Mouse (Mus musculus) stomach, embryonic 14.5 days (tissue): ENCODE measurements around the gene Lipe. TPM values are rescaled to one million over a fixed set of nuclear protein-coding genes. Genes with fewer than 3 reads are reported as not detected.

Experiments
- ATAC-seq: fragments of 200-750 bp; cut with Nextera tagmentation; 2 replicates; pipeline ENCODE4 v1.8.0; 2017; ENCODE audit warnings: low read depth, moderate TSS enrichment; ENCODE audit not compliant: insufficient number of reproducible peaks, insufficient read depth, low FRiP score
- H3K27ac ChIP-seq: fragments of 300-500 bp; sonication (generic); 2 replicates; pipeline ENCODE4 v1.5.1; 2014; ENCODE audit warnings: mild to moderate bottlenecking, low read length, moderate library complexity, mixed read lengths
- H3K27me3 ChIP-seq: fragments of 300-500 bp; sonication (generic); 2 replicates; pipeline ENCODE4 v1.6.1; 2014; ENCODE audit warnings: low read length, control low read depth, mixed read lengths; ENCODE audit not compliant: control insufficient read depth, insufficient read depth
- H3K36me3 ChIP-seq: fragments of 300-500 bp; sonication (generic); 2 replicates; pipeline ENCODE4 v1.6.1; 2014; ENCODE audit warnings: mild to moderate bottlenecking, control low read depth, low read length, moderate library complexity, mixed read lengths; ENCODE audit not compliant: control insufficient read depth, insufficient read depth
- H3K4me1 ChIP-seq: fragments of 300-500 bp; sonication (generic); 2 replicates; pipeline ENCODE4 v1.6.1; 2014; ENCODE audit warnings: low read length, control low read depth, mixed read lengths; ENCODE audit not compliant: control insufficient read depth, insufficient read depth
- H3K4me2 ChIP-seq: fragments of 300-500 bp; sonication (generic); replicated peaks from 2 replicates; pipeline ENCODE4 v1.6.1; 2014; ENCODE audit warnings: low read depth, low read length, control low read depth
- H3K4me3 ChIP-seq: fragments of 300-500 bp; sonication (generic); 2 replicates; pipeline ENCODE4 v1.5.1; 2014; ENCODE audit warnings: low read depth, low read length, control low read depth
- H3K9ac ChIP-seq: fragments of 300-500 bp; sonication (generic); replicated peaks from 2 replicates; pipeline ENCODE4 v1.6.1; 2014; ENCODE audit warnings: low read depth, mild to moderate bottlenecking, control low read depth, low read length, moderate library complexity, mixed read lengths
- H3K9me3 ChIP-seq: fragments of 300-500 bp; sonication (generic); 2 replicates; pipeline ENCODE4 v1.6.1; 2016; ENCODE audit warnings: low read depth, low read length, control low read depth; ENCODE audit not compliant: control insufficient read depth
- WGBS: fragments of 180-500 bp; shearing (Covaris S2); extraction: QIAGEN DNeasy Blood & Tissue Kit; methylation state at CpG from one replicate; pipeline ENCODE4 v1.1.7; 2014; 5-methylcytosine and 5-hydroxymethylcytosine counted together
- polyA plus RNA-seq: library from polyadenylated mRNA; unstranded; fragments of >200 nt; fragmentation: Nextera tagmentation; extraction: Ambion mirVana; gene quantifications from 2 replicates; pipeline ENCODE4 v1.2.1, GENCODE M21; 2014

The Lipe gene
- polyA plus RNA-seq, result 3.7 and 5.3 TPM in 2 replicates

DNA sequence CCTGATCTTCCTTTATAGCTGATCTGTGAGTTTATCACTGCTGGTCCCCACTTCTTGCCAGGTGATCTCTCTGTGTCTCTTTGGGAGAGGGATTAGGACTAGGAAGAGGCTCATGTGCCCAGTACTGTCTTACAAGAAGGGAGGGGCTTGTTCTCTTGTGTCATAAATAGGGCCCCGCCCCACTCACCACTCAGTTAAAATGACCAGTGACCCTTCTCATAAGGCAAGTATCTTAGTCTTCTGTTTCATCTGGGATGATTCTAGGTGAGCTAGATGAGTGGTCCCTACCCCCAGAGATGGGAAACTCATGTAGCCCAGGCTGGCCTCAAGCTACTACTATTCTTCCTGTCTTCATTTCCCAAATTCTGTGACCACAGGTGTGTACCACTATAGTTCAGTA lies at the start of gene Lipe:
TSS of gene Lipe (minus strand) at position 101 of the 400 bp plus-strand sequence.
- H3K9ac ChIP-seq, result no peak within 1 kb of the TSS
- peaks cover 12% of the 10 kb centered on the region; the same call in 1 of the 2 replicates for H3K4me1 ChIP-seq
- H3K4me2 ChIP-seq, result no peak within 1 kb of the TSS
- no peaks in the 10 kb centered on the region for H3K36me3 ChIP-seq
- ATAC-seq, result no peak
- no peak within 1 kb of the TSS for H3K4me3 ChIP-seq
- no peaks in the 10 kb centered on the region for H3K9me3 ChIP-seq
- no peak within 1 kb of the TSS for H3K27ac ChIP-seq
- 88% methylated on average over 1 of the region's 1 CpGs for WGBS
- H3K27me3 ChIP-seq, result no peaks in the 10 kb centered on the region

DNA sequence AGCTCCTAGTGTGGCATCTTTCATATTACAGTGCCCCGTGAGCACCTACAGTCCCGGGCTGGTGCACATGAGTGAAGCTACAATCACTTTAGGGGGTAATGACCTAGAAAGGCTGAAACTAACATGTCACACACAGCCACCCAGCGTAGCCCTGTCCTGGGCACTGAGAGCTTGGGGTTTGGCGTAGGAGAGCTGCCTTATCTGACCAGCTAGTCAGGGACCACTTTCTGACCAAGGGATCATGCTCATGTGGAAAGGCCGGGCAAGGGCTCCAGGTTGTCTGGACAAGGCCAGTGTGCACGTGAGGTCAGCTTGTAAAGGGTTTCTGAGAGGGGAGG lies 42.3 kb upstream of the Lipe start:
- WGBS, result 88% methylated on average over 6 of the region's 6 CpGs
- no peak overlapping the region for H3K4me2 ChIP-seq
- H3K36me3 ChIP-seq, result no peaks in the 10 kb centered on the region
- no peak overlapping the region for H3K27ac ChIP-seq
- H3K27me3 ChIP-seq, result no peaks in the 10 kb centered on the region
- no peak overlapping the region for H3K9ac ChIP-seq
- H3K4me3 ChIP-seq, result no peak overlapping the region
- H3K4me1 ChIP-seq, result no peaks in the 10 kb centered on the region
- no peaks in the 10 kb centered on the region for H3K9me3 ChIP-seq
- ATAC-seq, result no peak

DNA sequence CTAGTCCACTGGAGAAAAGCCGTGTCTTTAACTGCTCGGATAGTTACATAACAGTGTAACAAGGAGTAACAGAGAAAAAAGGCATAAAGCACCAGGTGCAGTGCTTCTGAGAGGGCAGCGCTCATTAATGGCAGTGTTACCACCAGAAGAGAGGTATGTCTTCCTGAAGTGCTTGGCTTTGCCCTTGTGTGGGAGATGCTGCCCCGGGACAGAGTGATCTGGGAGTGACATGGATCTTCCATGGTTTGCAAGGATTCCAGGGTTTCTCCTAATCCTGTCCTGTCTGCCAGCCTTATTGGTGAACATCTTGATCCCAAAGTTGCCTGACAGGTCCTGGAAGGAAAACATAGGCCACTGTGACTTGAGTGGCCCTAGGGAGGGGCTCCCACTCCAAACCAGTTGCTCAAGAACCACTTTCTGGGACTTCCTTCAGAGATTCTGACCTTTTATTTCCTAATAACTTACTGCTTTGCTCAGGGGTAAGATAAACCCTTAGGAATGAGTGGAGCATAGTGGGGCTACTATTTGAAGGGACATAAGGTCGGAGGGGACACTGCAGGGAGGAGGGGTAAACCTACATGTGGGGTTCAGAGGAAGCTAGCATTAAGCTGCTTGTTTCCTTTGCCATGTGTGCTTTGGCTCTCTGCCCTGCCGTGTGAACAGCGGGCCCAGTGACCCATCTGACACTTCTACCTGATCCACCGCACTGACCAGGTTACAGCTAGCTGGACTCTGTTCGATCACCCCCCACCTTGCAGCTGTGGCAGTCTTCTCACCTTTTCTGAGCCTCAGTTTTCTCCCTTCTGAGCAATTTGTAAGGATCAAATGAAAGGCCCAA lies 41.7 kb upstream of the Lipe start:
- ATAC-seq, result no peak
- Histone ChIP-seq H3K27ac (no peak overlapping the region), H3K9ac (no peak overlapping the region), H3K9me3 (no peaks in the 10 kb centered on the region), H3K4me2 (no peak overlapping the region), H3K4me3 (no peak overlapping the region), H3K27me3 (no peaks in the 10 kb centered on the region), H3K4me1 (no peaks in the 10 kb centered on the region), H3K36me3 (no peaks in the 10 kb centered on the region)
- 82% methylated on average over 9 of the region's 9 CpGs for WGBS

DNA sequence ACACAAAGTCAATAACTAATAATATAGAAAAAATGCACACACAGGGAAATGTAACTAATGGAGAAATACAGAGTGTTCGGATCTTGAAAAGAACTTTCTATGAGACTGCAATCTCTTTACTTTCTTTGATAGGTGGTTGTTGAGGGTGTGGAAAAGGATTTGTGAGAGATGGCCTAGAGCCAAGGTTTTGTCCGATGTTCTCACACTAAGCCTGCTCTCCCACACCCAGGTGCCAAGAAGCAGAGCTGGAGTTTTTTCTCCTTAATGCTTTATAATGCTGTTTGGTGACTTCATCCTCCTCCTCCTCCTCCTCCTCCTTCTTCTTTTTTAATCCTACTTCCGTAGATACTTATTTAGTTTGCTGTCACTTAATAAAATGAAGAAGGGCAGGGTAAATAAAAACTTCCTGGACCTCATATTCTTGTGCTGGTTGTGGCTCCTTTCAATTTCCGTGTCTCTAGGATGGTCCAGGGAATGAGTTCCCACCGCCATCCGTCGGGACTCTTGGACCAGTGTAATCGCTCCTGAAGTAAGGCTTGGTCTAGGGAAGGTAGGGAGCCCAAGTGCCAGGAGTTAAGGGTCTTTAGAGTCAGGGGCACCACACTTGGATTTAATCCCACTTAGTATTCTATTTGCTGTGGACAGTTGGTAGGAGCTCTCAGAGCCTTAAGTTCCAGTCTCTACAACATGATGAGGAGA lies 40.8 kb upstream of the Lipe start:
- H3K36me3 ChIP-seq, result no peaks in the 10 kb centered on the region
- no peak overlapping the region for H3K9ac ChIP-seq
- no peaks in the 10 kb centered on the region for H3K27me3 ChIP-seq
- 73% methylated on average over 8 of the region's 8 CpGs for WGBS
- H3K4me3 ChIP-seq, result no peak overlapping the region
- H3K4me1 ChIP-seq, result 0 out of 2 replicates have a peak, but pooled peaks cover 5% of the 10 kb centered on the region
- no peak overlapping the region for H3K4me2 ChIP-seq
- no peaks in the 10 kb centered on the region for H3K9me3 ChIP-seq
- no peak overlapping the region for H3K27ac ChIP-seq
- no peak for ATAC-seq

DNA sequence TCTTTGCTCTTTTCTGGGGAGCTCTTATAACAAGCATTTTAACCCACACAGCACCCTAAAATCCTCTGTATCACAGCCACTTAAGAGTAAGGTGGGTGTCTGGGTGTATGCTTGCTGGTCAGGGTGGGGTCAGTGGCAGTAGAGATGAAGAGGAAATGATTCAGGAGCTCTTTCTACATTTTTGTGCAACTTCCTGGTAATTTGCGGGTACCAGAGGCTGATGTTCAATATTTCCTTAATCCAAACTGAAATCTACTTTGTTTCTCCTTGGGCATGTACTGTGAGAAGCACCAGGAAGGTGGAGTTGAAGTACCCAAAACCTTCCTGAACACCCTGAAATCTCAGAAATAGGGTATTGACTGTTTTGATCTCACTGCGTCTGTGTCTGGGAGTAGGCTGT lies 38.2 kb upstream of the Lipe start:
- 79% methylated on average over 2 of the region's 2 CpGs for WGBS
- no peaks in the 10 kb centered on the region for H3K27me3 ChIP-seq
- H3K9me3 ChIP-seq, result no peaks in the 10 kb centered on the region
- H3K27ac ChIP-seq, result no peak overlapping the region; the same call in 1 of the 2 replicates
- no peak for ATAC-seq
- no peaks in the 10 kb centered on the region for H3K36me3 ChIP-seq
- no peak overlapping the region for H3K4me3 ChIP-seq
- peaks cover 10% of the 10 kb centered on the region; the same call in 1 of the 2 replicates for H3K4me1 ChIP-seq
- no peak overlapping the region for H3K4me2 ChIP-seq
- H3K9ac ChIP-seq, result no peak overlapping the region

DNA sequence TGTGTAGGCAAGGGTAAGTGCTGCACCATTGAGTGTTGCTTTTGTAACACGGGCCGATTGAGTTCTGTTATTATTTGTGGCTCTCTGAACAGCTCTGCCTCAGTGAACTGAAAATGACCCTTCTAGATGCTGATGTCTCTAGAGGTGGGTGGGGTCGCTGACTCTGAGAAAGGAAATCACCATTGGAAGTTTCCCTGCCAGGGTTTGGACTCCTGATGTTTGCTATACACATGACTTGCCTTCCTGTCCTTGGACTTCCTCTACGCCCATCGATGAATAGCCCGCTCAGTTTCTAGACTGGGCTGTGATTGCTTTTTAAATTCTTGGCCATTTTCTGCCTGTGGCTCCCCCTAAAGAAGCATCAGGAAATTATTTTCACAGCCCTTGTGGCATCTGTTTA lies 37.7 kb upstream of the Lipe start:
- Histone ChIP-seq H3K9me3 (no peaks in the 10 kb centered on the region), H3K27me3 (no peaks in the 10 kb centered on the region), H3K9ac (no peak overlapping the region), H3K4me3 (no peak overlapping the region), H3K27ac (no peak overlapping the region; the same call in 1 of the 2 replicates), H3K36me3 (no peaks in the 10 kb centered on the region), H3K4me2 (no peak overlapping the region), H3K4me1 (peaks cover 10% of the 10 kb centered on the region; the same call in 1 of the 2 replicates)
- no peak for ATAC-seq
- 75% methylated on average over 6 of the region's 6 CpGs for WGBS

DNA sequence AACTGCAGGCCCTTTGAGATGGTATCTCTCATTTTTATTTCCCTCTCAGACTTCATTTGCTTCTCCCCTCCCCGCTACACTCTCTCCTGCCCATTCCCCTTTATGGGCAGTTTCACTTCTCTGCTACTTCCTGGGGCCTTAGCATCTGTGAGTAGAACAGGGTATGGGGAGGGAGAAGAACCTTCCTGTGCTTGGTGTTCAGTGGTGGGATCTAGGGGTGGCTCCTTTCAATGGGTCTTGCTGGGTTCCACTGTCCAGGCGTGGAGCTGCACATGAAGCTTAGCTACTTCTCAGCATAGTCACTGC lies 37.0 kb upstream of the Lipe start:
- Histone ChIP-seq H3K4me3 (no peak overlapping the region), H3K27ac (no peak overlapping the region), H3K4me1 (peaks cover 10% of the 10 kb centered on the region; the same call in 1 of the 2 replicates), H3K36me3 (no peaks in the 10 kb centered on the region), H3K27me3 (no peaks in the 10 kb centered on the region), H3K4me2 (no peak overlapping the region), H3K9me3 (no peaks in the 10 kb centered on the region), H3K9ac (no peak overlapping the region)
- ATAC-seq, result no peak
- 90% methylated on average over 2 of the region's 2 CpGs for WGBS

DNA sequence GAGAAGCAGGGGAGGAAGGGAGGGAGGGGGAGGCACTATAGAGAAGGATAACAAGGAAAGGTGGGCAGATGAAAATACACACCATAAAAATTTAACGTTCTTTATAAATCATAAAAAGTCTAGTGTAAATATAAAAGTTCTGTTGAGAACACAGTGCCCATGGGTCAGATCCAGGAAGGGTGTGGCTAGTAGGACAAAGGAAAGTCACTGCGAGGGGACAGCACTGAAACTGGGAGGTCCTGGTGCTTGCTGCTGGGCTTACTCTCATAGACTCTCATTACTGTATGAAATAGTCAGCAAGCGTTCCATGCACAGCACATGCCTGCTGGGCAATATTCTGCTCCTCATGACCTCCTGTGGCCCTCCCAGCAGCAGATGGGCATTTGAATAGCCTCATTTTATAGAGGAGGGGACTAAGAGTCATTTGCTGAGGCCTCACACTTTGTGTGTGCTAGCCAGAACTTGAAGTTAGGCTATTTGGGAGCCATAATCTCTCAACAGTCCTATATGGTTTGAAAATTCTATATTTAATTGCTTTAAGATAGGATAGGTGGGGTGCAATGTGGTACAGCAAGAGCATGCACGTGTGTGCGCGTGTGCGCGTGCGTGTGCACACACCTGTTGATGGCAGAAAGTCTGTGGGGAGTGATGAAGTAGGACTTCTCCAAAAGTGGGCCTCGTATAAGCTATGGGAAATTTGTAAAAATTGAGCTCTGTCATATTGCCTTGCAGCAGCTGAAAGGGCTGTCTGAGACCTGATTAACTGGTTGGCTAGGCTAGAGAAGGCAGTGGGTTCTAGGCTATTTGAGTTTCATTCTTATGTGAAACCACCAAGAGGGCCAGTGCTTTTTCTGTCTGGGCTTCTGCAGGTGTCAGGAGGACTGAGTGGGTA lies 36.4 kb upstream of the Lipe start:
- no peak for ATAC-seq
- H3K27me3 ChIP-seq, result no peaks in the 10 kb centered on the region
- 84% methylated on average over 10 of the region's 10 CpGs for WGBS
- peaks cover 10% of the 10 kb centered on the region; the same call in 1 of the 2 replicates for H3K4me1 ChIP-seq
- no peak overlapping the region for H3K4me3 ChIP-seq
- H3K9me3 ChIP-seq, result no peaks in the 10 kb centered on the region
- no peak overlapping the region for H3K27ac ChIP-seq
- no peak overlapping the region for H3K9ac ChIP-seq
- no peak overlapping the region for H3K4me2 ChIP-seq
- H3K36me3 ChIP-seq, result no peaks in the 10 kb centered on the region
